Mouse (Mus musculus) mature B cell (primary cell): Measurements from ENCODE around the gene Btbd9.

Source experiments
- in situ Hi-C: fragments of 300-500 bp; cut with MboI; formaldehyde crosslinking; loops from 2 replicates; pipeline ENCODE4 v1.14.3; 2019

Gene Btbd9

GRCm38 (mm10) chr17:30210262-30210661 is 366.0 kb downstream of the Btbd9 start:
- in situ Hi-C loops, result no loop called here

GRCm38 (mm10) chr17:30205062-30205825 is 371.0 kb downstream of the Btbd9 start:
- in situ Hi-C loops, result no loop called here

- in situ Hi-C loops, result no loop called here
Measured at GRCm38 (mm10) chr17:30200283-30200682, 376.0 kb downstream of the Btbd9 start.

- in situ Hi-C loops, result no loop called here
Measured at GRCm38 (mm10) chr17:30199374-30200247, 376.7 kb downstream of the Btbd9 start.

GRCm38 (mm10) chr17:30198422-30198821 is 377.9 kb downstream of the Btbd9 start:
- in situ Hi-C loops, result no loop called here

GRCm38 (mm10) chr17:30197280-30198030 is 378.8 kb downstream of the Btbd9 start:
- in situ Hi-C loops, result no loop called here

GRCm38 (mm10) chr17:30196401-30197279 is 379.6 kb downstream of the Btbd9 start:
- in situ Hi-C loops, result no loop called here

- in situ Hi-C loops, result no loop called here
Measured at GRCm38 (mm10) chr17:30195591-30196183, 380.6 kb downstream of the Btbd9 start.

GRCm38 (mm10) chr17:30194629-30195445 is 381.5 kb downstream of the Btbd9 start:
- in situ Hi-C loops, result no loop called here

GRCm38 (mm10) chr17:30194091-30194490 is 382.2 kb downstream of the Btbd9 start:
- in situ Hi-C loops, result no loop called here

GRCm38 (mm10) chr17:30193615-30194014 is 382.7 kb downstream of the Btbd9 start:
- in situ Hi-C loops, result no loop called here

- in situ Hi-C loops, result no loop called here
Measured at GRCm38 (mm10) chr17:30192416-30193005, 383.8 kb downstream of the Btbd9 start.

GRCm38 (mm10) chr17:30191097-30191640 is 385.1 kb downstream of the Btbd9 start:
- in situ Hi-C loops, result no loop called here

GRCm38 (mm10) chr17:30188031-30188981 is 388.0 kb downstream of the Btbd9 start:
- in situ Hi-C loops, result no loop called here

- in situ Hi-C loops, result no loop called here
Measured at GRCm38 (mm10) chr17:30187581-30187980, 388.7 kb downstream of the Btbd9 start.

GRCm38 (mm10) chr17:30187154-30187553 is 389.1 kb downstream of the Btbd9 start:
- in situ Hi-C loops, result no loop called here

GRCm38 (mm10) chr17:30183561-30183960 is 392.7 kb downstream of the Btbd9 start:
- in situ Hi-C loops, result no loop called here

GRCm38 (mm10) chr17:30182063-30182462 is 394.2 kb downstream of the Btbd9 start:
- in situ Hi-C loops, result no loop called here
